Mouse (Mus musculus): ENCODE measurements around the gene Hdgfl3.
"Not testable (repeated sequence)": the region's sequence is repeated elsewhere in the genome, so short reads cannot be mapped to it uniquely, and the experiment has no call there.

- not testable (repeated sequence) for TF ChIP-seq CTCF (IDR thresholded peaks at IDR 0.05; ENCODE audit: borderline replicate concordance, extremely low read depth, insufficient read depth, insufficient read length); POLR2A (IDR thresholded peaks at IDR 0.05; ENCODE audit: borderline replicate concordance, extremely low read depth, insufficient read depth, insufficient read length, poor library complexity, severe bottlenecking)
Measured at GRCm38 (mm10) chr7:81837771-81838170, 96.5 kb downstream of the Hdgfl3 start.
